In the genomic region with DNA sequence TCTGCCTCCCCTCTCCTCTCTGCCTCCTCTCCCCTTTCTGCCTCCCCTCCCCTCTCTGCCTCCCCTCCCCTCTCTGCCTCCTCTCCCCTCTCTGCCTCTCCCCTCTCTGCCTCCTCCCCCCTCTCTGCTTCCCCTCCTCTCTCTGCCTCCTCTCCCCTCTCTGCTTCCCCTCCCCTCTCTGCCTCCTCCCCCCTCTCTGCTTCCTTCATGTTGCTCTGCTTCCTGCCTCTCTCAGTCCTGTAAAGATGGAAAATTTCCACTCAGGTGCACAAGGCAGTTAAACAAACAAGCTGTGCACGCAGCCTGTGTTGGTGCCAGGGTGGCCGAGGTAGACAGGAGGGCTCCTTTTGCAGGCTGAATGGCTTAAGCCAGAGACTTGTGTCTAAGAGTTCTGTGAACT, we compare ENCODE assay signal across 8 mouse cellular contexts. TPM values are rescaled to one million over a fixed set of nuclear protein-coding genes. Genes with fewer than 3 reads are reported as not detected.
DNase-seq lines count a peak whose midpoint lies in the region; ATAC-seq and TF ChIP-seq lines count a peak whose summit lies in the region.
"Had no signal": no experiment of that assay in that cellular context is flagged by ENCODE, and none has a peak within 500 bp of the region (broad histone marks: within the 10 kb centered on the region; RNA-seq: fewer than 3 reads in every experiment).

No protein-coding gene starts in this region.

- peak; percentile 24 for DNase-seq in lung, postnatal 25 days (ENCODE audit: low spot score)
- no peak for DNase-seq in lung, adult 2 months
- DNase-seq in hindbrain, embryonic 14.5 days (ENCODE audit: low spot score): no peak
- DNase-seq in thymus, postnatal 4 days: peak; percentile 25
- no peak for DNase-seq in urinary bladder, postnatal 4 days (ENCODE audit: low spot score in 2 of 2)
- no peak for DNase-seq in right cerebral cortex, postnatal 14 days

- H3K36me3 ChIP-seq in hindbrain, embryonic 14.5 days (replicated peaks; ENCODE audit: control insufficient read depth, insufficient read depth): no peaks in the 10 kb centered on the region
- no peaks in the 10 kb centered on the region for H3K36me3 ChIP-seq in limb, embryonic 15.5 days

- H3K9ac ChIP-seq in hindbrain, embryonic 14.5 days: no peak overlapping the region
- no peak overlapping the region for H3K9ac ChIP-seq in limb, embryonic 15.5 days

- no peak overlapping the region for H3K4me3 ChIP-seq in lung, adult 2 months (replicated peaks; ENCODE audit: extremely low read depth, low read depth, low read length)
- H3K4me3 ChIP-seq in hindbrain, embryonic 14.5 days (replicated peaks; ENCODE audit: low read length): no peak overlapping the region
- H3K4me3 ChIP-seq in limb, embryonic 15.5 days: no peak overlapping the region

- WGBS in lung, adult 2 months: 12% methylated on average over 2 of the region's 2 CpGs
- 28% methylated on average over 2 of the region's 2 CpGs for WGBS in hindbrain, embryonic 14.5 days
- WGBS in limb, embryonic 15.5 days: 7% methylated on average over 2 of the region's 2 CpGs

- H3K9me3 ChIP-seq in hindbrain, embryonic 14.5 days (ENCODE audit: control insufficient read depth, low read length): no peaks in the 10 kb centered on the region
- no peaks in the 10 kb centered on the region for H3K9me3 ChIP-seq in limb, embryonic 15.5 days

- H3K4me1 ChIP-seq in lung, adult 2 months (ENCODE audit: control insufficient read depth, insufficient read depth, low read length): no peaks in the 10 kb centered on the region
- H3K4me1 ChIP-seq in hindbrain, embryonic 14.5 days (replicated peaks; ENCODE audit: control insufficient read depth, insufficient read depth, low read length): no peaks in the 10 kb centered on the region; the same call in 1 of the 2 replicates
- H3K4me1 ChIP-seq in limb, embryonic 15.5 days: peaks cover 9% of the 10 kb centered on the region; the same call in 1 of the 2 replicates

- no peaks in the 10 kb centered on the region for H3K27me3 ChIP-seq in hindbrain, embryonic 14.5 days (ENCODE audit: control insufficient read depth, insufficient read depth, low read length)
- no peaks in the 10 kb centered on the region for H3K27me3 ChIP-seq in limb, embryonic 15.5 days

- H3K27ac ChIP-seq in hindbrain, embryonic 14.5 days: peak overlapping the region; percentile 3; the same call in 1 of the 2 replicates
- H3K27ac ChIP-seq in limb, embryonic 15.5 days: peak overlapping the region; percentile 28
- H3K27ac ChIP-seq: macrophage had no signal

- TF ChIP-seq POLR2A in lung, adult 2 months (IDR thresholded peaks at IDR 0.05; ENCODE audit: borderline replicate concordance, extremely low read depth, low read depth, low read length): no peak

- no peak overlapping the region for H3K4me2 ChIP-seq in hindbrain, embryonic 14.5 days (replicated peaks)
- no peak overlapping the region for H3K4me2 ChIP-seq in limb, embryonic 15.5 days

- no peak for ATAC-seq in hindbrain, embryonic 14.5 days (ENCODE audit: low FRiP score)
- ATAC-seq in limb, embryonic 15.5 days (ENCODE audit: insufficient number of reproducible peaks, low FRiP score, low TSS enrichment, low read depth): no peak

- no peak for TF ChIP-seq CTCF in lung, adult 2 months (IDR thresholded peaks at IDR 0.05; ENCODE audit: insufficient read depth, low read length)

RNA-seq across cellular contexts. Expression of a gene that starts 15.8 kb away (rescaled TPM):
- polyA plus RNA-seq in lung, adult 2 months (2012; rRNA removed): not detected in 2 replicates
- polyA plus RNA-seq in hindbrain, embryonic 14.5 days (2014; fragmentation: Nextera tagmentation; extraction: Ambion mirVana): not detected in 2 replicates
- not detected in 2 replicates for polyA plus RNA-seq in limb, embryonic 15.5 days (2015; fragmentation: Nextera tagmentation; extraction: Ambion mirVana)
- polyA plus RNA-seq: macrophage had no signal

RNA-seq across cellular contexts. Expression of a gene that starts 32.6 kb away (rescaled TPM):
- 95.4 and 110 TPM in 2 replicates for polyA plus RNA-seq in lung, adult 2 months (2012; rRNA removed)
- polyA plus RNA-seq in hindbrain, embryonic 14.5 days (2014; fragmentation: Nextera tagmentation; extraction: Ambion mirVana): 5.0 TPM in 2 replicates
- polyA plus RNA-seq in limb, embryonic 15.5 days (2015; fragmentation: Nextera tagmentation; extraction: Ambion mirVana): 3.8 and 5.4 TPM in 2 replicates

RNA-seq across cellular contexts. Expression of a gene that starts 44.6 kb away (rescaled TPM):
- 1.9 and 2.0 TPM in 2 replicates for polyA plus RNA-seq in lung, adult 2 months (2012; rRNA removed)
- 1.6 and 1.7 TPM in 2 replicates for polyA plus RNA-seq in hindbrain, embryonic 14.5 days (2014; fragmentation: Nextera tagmentation; extraction: Ambion mirVana)
- polyA plus RNA-seq in limb, embryonic 15.5 days (2015; fragmentation: Nextera tagmentation; extraction: Ambion mirVana): 12.0 and 12.2 TPM in 2 replicates
- polyA plus RNA-seq: macrophage had no signal

Comparison
In these comparisons a context has a peak if more than half of its experiments do, and no peak if none do; other contexts are left out.
1. DNase-seq: peak in lung, postnatal 25 days (single experiment) and thymus, postnatal 4 days (single experiment); none in lung, adult 2 months (single experiment), hindbrain, embryonic 14.5 days (single experiment), urinary bladder, postnatal 4 days (0 of 2) and right cerebral cortex, postnatal 14 days (single experiment).
2. RNA of a gene that starts 32.6 kb away (polyA plus RNA-seq): 95.4 to 110 TPM in lung, adult 2 months; 5.0 TPM in hindbrain, embryonic 14.5 days and 3.8 to 5.4 TPM in limb, embryonic 15.5 days; every median in the first group is over 10 times any median in the second.